In the genomic region with DNA sequence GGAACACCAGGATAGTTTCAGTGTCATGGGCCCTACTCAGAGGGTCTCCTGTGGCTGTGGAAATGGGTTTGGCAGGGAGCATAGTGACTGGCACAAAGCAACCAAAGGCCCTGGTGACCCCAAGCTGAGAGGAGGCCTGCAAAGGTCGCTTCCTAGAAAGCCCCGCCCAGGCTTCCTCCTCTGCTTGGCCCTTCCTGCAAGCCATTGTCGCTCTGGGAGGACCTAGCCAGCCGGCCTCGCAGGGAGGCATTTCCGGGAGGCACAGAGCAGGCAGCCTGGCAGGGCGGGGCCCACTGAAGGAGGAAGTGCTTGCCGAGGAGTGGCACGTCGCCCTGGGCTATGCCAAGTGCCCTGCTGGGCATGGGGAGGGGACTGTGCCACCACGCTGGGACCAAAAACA, we compare ENCODE assay signal across 8 mouse cellular contexts. TPM values are rescaled to one million over a fixed set of nuclear protein-coding genes. Genes with fewer than 3 reads are reported as not detected.
DNase-seq lines count a peak whose midpoint lies in the region; ATAC-seq and TF ChIP-seq lines count a peak whose summit lies in the region.

No protein-coding gene starts in this region.

- DNase-seq in urinary bladder, adult 18-20 months (ENCODE audit: low spot score in 2 of 2) = peak; percentile 59 to 72
- no peak for DNase-seq in urinary bladder, postnatal 10 days (ENCODE audit: low spot score)
- peak; percentile 72 for DNase-seq in embryonic facial prominence, embryonic 10.5 days (ENCODE audit: low spot score)
- peak; percentile 83 for DNase-seq in kidney, adult 9 months
- DNase-seq in liver, embryonic 14.5 days (ENCODE audit: low read depth in 3 of 3, low spot score in 3 of 3) = peak in 2 of 3 experiments; percentile 22 to 37
- peak; percentile 92 for DNase-seq in stomach, postnatal 0 days (ENCODE audit: low spot score)

- 0 out of 2 replicates have a peak, but pooled peaks cover 4% of the 10 kb centered on the region for H3K27me3 ChIP-seq in embryonic facial prominence, embryonic 10.5 days (replicated peaks; ENCODE audit: low read depth, poor library complexity, severe bottlenecking)
- no peaks in the 10 kb centered on the region for H3K27me3 ChIP-seq in heart, embryonic 11.5 days (ENCODE audit: control insufficient read depth, insufficient read depth, low read length)
- no peaks in the 10 kb centered on the region for H3K27me3 ChIP-seq in liver, embryonic 14.5 days (ENCODE audit: control insufficient read depth, insufficient read depth, low read length)
- H3K27me3 ChIP-seq in stomach, postnatal 0 days (ENCODE audit: control insufficient read depth, insufficient read depth, low read length) = no peaks in the 10 kb centered on the region

- WGBS in embryonic facial prominence, embryonic 10.5 days = 5% methylated on average over 11 of the region's 11 CpGs
- WGBS in heart, embryonic 11.5 days (ENCODE audit: insufficient replicate concordance) = 6% methylated on average over 11 of the region's 11 CpGs
- 3% methylated on average over 11 of the region's 11 CpGs for WGBS in liver, embryonic 14.5 days (ENCODE audit: insufficient replicate concordance)
- 11% methylated on average over 11 of the region's 11 CpGs for WGBS in stomach, postnatal 0 days

- no peak for TF ChIP-seq EP300 in liver, embryonic 14.5 days (IDR thresholded peaks at IDR 0.05; ENCODE audit: low read depth)
- no peak for TF ChIP-seq EP300 in stomach, postnatal 0 days (optimal IDR thresholded peaks at IDR 0.05)

- ATAC-seq in heart, embryonic 11.5 days (replicated peaks; ENCODE audit: insufficient number of reproducible peaks, low FRiP score, low TSS enrichment) = peak; percentile 85
- peak; percentile 63 for ATAC-seq in liver, embryonic 14.5 days (ENCODE audit: insufficient read depth)
- ATAC-seq in monocyte, adult 5-6 weeks (replicated peaks; ENCODE audit: insufficient number of reproducible peaks, low FRiP score, low TSS enrichment, poor library complexity, severe bottlenecking) = peak; percentile 97
- ATAC-seq in stomach, postnatal 0 days (ENCODE audit: low FRiP score, low TSS enrichment) = peak; percentile 98

- H3K9me3 ChIP-seq in embryonic facial prominence, embryonic 10.5 days = no peaks in the 10 kb centered on the region
- no peaks in the 10 kb centered on the region for H3K9me3 ChIP-seq in heart, embryonic 11.5 days (replicated peaks; ENCODE audit: control insufficient read depth, low read length)
- H3K9me3 ChIP-seq in liver, embryonic 14.5 days (ENCODE audit: control insufficient read depth, low read length) = no peaks in the 10 kb centered on the region
- no peaks in the 10 kb centered on the region for H3K9me3 ChIP-seq in stomach, postnatal 0 days (ENCODE audit: control insufficient read depth, low read length)

- TF ChIP-seq CTCF in liver, embryonic 14.5 days (IDR thresholded peaks at IDR 0.05; ENCODE audit: low read depth) = no peak
- TF ChIP-seq CTCF in stomach, postnatal 0 days (IDR thresholded peaks at IDR 0.05; ENCODE audit: low read depth) = no peak

- no peaks in the 10 kb centered on the region for H3K36me3 ChIP-seq in embryonic facial prominence, embryonic 10.5 days (replicated peaks)
- no peaks in the 10 kb centered on the region for H3K36me3 ChIP-seq in heart, embryonic 11.5 days (ENCODE audit: control insufficient read depth, insufficient read depth, low read length)
- H3K36me3 ChIP-seq in liver, embryonic 14.5 days (replicated peaks; ENCODE audit: control insufficient read depth, insufficient read depth, low read depth) = no peaks in the 10 kb centered on the region
- H3K36me3 ChIP-seq in stomach, postnatal 0 days (ENCODE audit: control insufficient read depth, insufficient read depth, low read length) = no peaks in the 10 kb centered on the region

- peak overlapping the region; percentile 79 for H3K27ac ChIP-seq in embryonic facial prominence, embryonic 10.5 days (replicated peaks)
- peak overlapping the region; percentile 59 for H3K27ac ChIP-seq in heart, embryonic 11.5 days (ENCODE audit: low read depth, low read length)
- H3K27ac ChIP-seq in liver, embryonic 14.5 days = no peak overlapping the region
- no peak overlapping the region for H3K27ac ChIP-seq in stomach, postnatal 0 days (replicated peaks)

- peaks cover 7% of the 10 kb centered on the region for H3K4me1 ChIP-seq in embryonic facial prominence, embryonic 10.5 days
- H3K4me1 ChIP-seq in heart, embryonic 11.5 days (ENCODE audit: control insufficient read depth, insufficient read depth, low read length) = peaks cover 9% of the 10 kb centered on the region
- H3K4me1 ChIP-seq in liver, embryonic 14.5 days (replicated peaks; ENCODE audit: control insufficient read depth in 2 of 2, insufficient read depth in 2 of 2, low read length in 1 of 2) = peaks cover 0 to 7% of the 10 kb centered on the region in 2 experiments; a peak in 2 of 4 replicates
- H3K4me1 ChIP-seq in stomach, postnatal 0 days (replicated peaks; ENCODE audit: control insufficient read depth, insufficient read depth) = peaks cover 3% of the 10 kb centered on the region; the same call in 1 of the 2 replicates

- peak overlapping the region; percentile 57 for H3K4me2 ChIP-seq in heart, embryonic 11.5 days
- peak overlapping the region; percentile 42 for H3K4me2 ChIP-seq in liver, embryonic 14.5 days (ENCODE audit: low read depth)
- H3K4me2 ChIP-seq in stomach, postnatal 0 days (replicated peaks; ENCODE audit: low read depth) = no peak overlapping the region

- H3K4me3 ChIP-seq in embryonic facial prominence, embryonic 10.5 days = peak overlapping the region; percentile 38; the same call in 1 of the 2 replicates
- no peak overlapping the region for H3K4me3 ChIP-seq in heart, embryonic 11.5 days (ENCODE audit: low read depth, low read length)
- no peak overlapping the region for H3K4me3 ChIP-seq in liver, embryonic 14.5 days (ENCODE audit: insufficient read depth in 1 of 2, low read depth in 2 of 2, low read length in 2 of 2)
- H3K4me3 ChIP-seq in stomach, postnatal 0 days (ENCODE audit: low read depth, low read length) = no peak overlapping the region

- H3K9ac ChIP-seq in heart, embryonic 11.5 days (ENCODE audit: low read depth, low read length) = peak overlapping the region; percentile 52; the same call in 1 of the 2 replicates
- no peak overlapping the region for H3K9ac ChIP-seq in liver, embryonic 14.5 days (replicated peaks)
- no peak overlapping the region for H3K9ac ChIP-seq in stomach, postnatal 0 days (ENCODE audit: low read length)

RNA-seq across cellular contexts. Expression of gene Epas1, which starts 21.5 kb away (rescaled TPM):
- 2.8 and 2.9 TPM in 2 replicates for polyA plus RNA-seq in embryonic facial prominence, embryonic 10.5 days (2016; fragmentation: Nextera tagmentation; extraction: Ambion mirVana)
- 11.5 and 14.8 TPM in 2 replicates for polyA plus RNA-seq in heart, embryonic 11.5 days (2014; fragmentation: Nextera tagmentation; extraction: Ambion mirVana)
- 3.0 TPM in 2 replicates for polyA plus RNA-seq in liver, embryonic 14.5 days (2012; rRNA removed)
- 3.4 and 5.0 TPM in 2 replicates for polyA plus RNA-seq in liver, embryonic 14.5 days (2014; fragmentation: Nextera tagmentation; extraction: Ambion mirVana)
- total RNA-seq in monocyte, adult 5-6 weeks (2017) = 2.8 to 3.6 TPM in 2 of 3 replicates, not detected in the other
- 4.7 and 5.5 TPM in 2 replicates for polyA plus RNA-seq in stomach, postnatal 0 days (2015; fragmentation: Nextera tagmentation; extraction: Ambion mirVana)

Comparison
In these comparisons a context has a peak if more than half of its experiments do, and no peak if none do; other contexts are left out.
1. H3K27ac ChIP-seq: peak in embryonic facial prominence, embryonic 10.5 days (single experiment) and heart, embryonic 11.5 days (single experiment); none in liver, embryonic 14.5 days (single experiment) and stomach, postnatal 0 days (single experiment).
2. Peak in every context shown above with its lines, with median percentiles within 50 percentile points of each other: ATAC-seq.